Mouse (Mus musculus) embryo, embryonic 11 days (tissue): ENCODE measurements around the gene Cpt1a.

Experiments used
- DNase-seq: peaks from one replicate; pipeline ENCODE4 v3.0.0-alpha.2; 2015

Gene Cpt1a

DNA sequence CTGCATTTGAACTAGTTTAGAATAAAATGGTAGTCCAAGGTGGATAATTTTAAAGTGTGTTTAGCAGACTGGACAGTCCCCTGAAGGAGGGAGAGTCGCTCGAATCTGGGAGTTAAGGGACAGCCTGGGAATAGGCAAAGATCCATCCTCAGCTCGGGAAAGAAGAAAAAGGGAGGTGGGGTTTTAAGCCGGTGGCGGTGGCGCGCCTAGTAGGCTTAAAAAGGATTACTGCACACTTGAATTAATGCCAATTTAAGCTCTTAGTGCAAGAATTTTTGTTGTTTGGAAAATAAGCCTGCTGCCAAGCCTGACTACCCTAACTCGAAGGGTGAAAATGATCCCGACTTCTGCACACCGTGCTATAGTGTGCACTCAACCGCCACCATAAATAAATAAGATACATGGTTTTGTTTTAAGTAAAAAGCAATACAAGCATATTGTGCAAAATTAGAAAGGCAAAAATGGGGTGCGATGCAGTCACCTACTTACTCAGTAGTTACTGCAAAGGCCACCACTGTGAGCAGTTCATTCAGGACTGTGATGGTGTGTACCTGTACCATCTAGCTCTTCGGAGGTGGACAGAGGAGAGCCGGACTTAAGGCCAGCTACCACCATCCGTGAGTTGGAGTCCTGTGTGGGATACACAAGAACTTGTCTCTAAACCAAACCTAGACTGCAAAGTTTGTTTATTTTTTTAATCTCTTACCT is 3.8 kb downstream of the Cpt1a start:
- peak; percentile 13 for DNase-seq

DNA sequence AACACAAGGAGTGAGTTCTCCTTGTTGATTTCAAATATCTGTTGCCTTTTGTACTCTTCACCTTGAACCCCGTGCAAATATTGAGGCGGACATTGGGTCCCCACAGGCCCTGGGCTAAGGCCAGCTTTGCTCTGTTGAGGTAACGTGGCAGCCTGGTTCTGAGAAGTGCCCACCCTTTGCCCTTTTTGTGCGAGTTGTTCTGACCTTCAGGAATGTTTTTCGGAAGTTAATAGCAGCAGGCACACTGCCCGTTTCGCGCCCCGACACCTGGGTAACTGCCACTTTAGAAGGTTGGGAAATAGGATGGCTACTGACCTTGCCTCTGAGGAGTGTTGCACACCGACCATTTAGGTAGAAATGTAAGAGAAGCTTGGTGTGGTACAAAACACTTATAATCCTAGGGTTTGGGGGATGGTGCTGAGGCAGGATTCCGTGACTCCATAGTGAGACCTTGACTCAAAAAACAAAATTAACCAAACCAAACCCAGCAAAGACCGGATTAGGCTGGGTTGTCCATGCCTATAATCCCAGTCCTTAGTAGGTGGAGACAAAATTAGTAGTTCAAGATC is 4.4 kb downstream of the Cpt1a start:
- DNase-seq, result no peak

DNA sequence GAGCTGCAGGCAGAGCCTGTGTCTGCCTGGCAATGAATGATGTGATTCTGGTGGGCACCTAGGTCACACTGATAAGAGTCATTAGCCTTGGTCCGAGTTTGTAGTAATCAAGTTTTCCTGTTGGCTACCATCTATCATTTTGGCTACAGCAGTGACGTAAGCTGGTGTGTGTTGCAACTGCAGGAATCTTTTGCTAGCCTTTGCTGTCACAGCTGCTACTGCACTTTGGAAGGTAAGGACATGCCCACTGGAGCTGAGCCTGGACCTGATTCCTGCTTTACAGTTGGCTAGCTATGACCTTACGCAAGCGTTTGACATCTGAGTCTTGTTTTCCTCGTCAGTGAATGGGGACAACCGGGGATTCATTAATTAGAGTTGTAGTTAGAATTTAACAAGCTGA is 11.1 kb downstream of the Cpt1a start:
- DNase-seq, result no peak

DNA sequence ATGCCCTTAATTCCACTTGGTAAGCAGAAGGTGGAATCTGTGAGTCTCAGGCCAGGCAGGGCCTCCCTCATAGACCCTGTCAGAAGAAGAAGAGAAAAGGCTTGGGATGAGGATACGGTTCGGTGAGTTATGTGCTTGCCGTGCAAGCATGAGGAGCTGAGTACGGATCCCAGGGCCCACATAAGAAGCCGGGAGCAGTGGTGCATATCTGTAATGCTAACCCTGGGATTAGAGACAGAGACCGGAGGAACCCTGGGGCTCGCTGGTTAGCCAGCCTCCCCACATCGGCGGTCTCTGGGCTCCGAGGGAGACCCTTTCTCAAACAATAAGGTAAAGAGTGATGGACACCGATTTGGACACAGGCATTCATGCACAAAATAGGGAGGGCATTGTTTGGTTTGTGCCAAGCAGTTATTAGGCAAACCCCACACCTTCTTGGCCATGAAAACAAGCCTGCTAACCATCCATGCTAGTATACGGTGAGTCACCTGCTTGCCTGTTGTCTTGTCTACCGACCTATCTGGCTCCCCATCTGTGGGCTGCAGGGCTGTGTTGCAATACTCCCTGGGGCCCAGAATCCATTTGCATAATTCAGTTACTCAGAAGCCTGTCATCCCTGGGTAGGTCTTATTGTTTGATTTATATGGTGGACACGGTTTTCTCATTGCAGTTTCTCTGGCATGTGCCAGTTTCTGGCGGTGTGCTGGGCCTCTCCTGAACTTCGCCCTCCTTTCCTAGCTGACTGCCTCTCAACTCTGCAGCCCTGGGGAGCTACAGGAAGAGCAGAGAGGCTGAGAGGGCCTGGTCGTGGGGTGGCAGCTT is 11.8 kb downstream of the Cpt1a start:
- no peak for DNase-seq

DNA sequence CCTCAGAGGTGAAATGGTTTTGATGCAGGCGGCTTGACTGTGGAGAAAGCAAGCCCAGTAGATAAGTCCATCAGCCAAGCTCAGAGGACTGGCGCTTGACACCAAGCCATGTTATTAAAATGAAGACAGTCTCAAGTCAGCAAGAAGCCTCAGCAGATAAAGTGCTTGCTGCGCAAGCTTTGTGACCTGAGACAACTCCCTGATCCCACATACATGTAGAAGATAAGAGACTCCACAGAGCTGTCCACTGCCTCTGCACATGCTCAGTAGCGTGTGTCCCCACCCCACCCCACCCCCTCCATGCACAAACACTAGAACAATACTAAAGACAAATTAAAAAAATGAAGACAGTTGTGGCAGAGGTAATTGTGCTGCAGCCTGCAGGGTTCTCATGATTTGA is 12.4 kb downstream of the Cpt1a start:
- no peak for DNase-seq

DNA sequence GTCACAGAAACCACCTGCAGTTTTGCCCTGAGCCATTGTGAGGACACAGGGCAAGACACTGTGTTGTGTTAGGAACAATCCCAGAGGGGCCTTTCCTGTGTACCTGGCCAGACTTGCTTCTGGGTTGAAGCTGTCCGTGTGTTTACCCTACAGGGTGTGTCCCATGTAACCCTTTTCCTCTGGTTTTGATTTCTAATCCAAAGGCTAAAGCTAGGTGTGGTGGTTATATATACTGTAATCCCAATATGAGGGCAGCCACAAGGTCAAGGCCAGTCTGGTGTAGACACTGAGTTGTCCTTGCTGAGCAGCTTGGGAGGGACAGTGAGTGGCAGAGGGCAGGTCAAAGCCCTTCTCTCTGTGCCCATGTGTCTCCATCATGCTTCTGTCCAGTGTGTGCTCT is 13.8 kb downstream of the Cpt1a start:
- no peak for DNase-seq

DNA sequence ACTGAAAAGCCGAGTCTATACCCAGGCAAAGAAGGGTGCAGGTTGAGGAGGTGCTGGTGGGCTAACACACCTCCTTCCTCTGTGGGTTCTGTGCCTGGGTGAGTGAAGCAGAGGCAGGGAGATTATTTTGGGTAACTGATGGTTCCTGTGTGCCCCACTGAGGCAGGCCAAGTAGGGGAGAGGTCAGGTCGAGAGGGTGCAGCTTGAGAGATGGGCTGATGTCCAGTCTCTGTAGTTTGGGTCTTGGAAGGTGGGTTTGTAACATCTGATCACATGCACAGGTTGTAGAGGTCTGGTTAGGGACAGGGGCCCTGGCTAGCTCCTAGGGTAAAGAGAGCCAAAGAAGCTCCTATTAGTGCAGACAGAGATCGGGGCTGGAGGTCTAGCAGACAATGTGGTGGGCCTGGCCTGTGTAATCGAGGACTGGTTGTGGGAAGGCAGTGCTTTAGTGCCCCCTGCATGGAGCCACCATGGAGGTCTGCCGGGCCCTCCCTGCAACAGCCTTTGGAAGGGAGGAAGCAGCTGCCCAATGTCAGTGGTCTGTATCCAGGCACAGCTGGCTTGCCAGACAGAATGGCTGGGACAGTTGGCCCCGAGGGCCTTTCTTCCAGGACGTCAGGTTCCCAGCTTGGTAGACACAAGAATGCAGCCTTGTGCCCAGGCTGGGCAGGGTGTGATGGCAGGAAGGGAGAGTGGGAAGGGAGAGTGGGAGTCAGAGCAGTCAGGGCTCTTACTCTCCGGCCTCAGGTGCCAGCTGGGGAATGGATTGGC is 14.5 kb downstream of the Cpt1a start:
- DNase-seq, result no peak

DNA sequence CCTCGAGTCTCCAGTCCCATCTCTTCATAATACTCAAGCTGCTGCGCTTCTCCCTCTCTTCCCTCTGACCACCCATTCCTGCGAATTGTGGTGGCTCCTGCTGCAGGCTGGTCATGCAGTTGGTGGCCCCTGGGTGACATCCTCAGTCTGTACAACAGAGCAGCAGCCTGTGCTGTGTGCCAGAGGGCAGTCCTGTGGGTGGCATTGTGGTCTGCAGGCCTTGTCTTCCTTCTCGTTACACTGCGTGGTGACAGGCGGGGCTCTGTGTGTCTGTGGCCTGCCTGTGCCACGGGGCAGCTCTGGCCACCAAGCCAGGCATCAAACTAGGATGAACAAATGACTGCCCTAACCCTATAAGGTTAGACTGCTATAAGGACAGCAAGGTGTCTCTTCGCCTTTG is 17.1 kb downstream of the Cpt1a start:
- no peak for DNase-seq

DNA sequence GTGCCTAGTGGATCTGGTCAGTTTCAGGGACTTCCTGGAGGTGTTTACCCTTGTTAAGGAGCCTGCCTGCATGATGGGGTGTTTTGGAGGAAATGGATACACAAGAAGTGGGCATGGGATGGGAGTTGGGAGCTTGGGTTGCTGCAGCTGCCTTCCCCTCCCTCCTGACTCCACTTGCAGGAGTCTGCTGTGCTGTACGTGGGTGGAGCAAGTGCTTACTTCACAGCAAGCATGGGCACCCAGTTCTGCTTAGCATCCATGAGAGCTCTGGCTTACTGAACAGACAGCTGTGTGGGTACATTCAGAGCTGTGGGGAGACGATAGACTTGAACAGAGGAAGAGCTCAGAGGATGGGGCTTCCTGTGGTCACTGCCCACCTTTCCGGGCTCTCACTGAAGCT is 18.9 kb downstream of the Cpt1a start:
- DNase-seq, result no peak

DNA sequence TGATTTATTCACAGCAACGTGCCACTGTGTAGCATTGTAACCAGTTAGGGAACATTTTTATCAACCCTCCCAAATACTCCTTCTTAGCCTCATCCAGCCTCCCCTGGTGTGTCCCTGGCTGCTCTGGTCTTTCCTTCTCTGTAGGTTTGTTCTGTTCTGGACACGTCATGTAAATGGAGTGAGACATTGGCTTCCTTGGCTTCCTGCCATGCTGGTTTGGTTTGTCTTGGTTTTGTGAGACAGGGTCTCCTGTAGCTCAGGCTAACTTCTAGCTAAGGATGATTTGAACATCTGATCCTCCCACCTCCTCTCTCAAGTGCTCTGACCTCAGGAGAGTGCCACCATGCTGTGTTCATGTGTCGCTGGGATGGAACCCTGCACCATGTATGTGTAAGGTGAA is 21.8 kb downstream of the Cpt1a start:
- DNase-seq, result no peak

DNA sequence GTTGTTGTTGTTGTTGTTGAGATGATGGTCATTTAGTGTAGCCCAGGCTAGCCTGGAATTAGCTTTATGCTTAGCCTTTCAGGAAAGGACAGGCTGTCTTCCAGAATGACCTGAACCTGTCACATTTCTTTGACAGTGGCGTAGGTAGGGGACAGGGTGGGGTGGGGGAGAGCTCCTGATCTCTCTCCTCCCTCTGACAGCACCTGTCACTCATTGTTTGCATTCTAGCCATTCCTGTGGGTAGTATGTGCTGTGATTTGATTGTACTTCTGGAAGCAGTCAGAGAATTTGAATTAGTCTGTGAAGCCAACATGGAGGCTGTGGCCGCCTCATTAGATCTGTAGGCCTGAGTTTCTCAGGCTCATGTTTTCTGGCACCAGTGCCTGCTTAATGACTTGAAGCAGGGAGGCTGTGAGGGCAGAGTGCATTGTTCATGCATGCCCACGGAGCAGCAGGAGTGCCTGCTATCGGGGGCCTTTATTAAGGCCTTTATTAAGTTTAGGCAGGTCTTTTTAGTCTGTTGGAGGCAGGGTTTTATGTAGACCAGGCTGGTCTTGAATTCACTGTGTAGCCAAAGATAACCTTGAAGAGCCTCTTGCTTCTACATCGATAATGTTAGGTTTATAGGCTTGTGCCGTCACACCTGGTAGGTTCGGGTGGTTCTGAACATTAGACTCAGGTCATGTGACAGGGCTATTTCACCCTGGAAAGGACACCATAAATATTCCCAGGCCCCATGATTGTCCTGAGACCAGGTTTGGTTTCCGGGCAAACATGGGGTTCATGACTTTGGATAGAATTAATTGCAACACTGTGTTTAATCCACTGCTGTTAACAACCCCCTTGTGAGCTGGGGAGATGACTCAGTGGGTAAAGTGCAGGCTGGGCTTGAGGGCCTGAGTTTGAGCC is 22.8 kb downstream of the Cpt1a start:
- no peak for DNase-seq

DNA sequence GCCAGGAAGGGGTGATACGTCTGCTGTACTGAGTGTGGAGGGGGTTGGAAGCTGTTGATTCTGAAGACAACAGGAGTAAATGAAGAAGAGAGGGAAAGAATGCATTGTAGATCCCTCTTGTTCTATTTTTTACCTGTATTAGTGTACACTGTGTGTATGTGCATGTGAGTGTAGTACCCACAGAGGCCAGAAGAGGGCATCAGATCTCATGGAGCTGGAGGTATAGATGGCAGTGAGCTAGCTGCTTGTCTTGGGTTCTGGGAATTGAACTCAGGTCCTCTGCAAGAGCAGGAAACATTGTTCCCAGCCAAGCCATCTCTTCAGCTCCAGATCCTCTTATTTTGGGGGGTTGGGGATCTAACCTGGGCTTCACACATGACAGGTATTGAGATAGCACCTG is 25.6 kb downstream of the Cpt1a start:
- DNase-seq, result no peak

DNA sequence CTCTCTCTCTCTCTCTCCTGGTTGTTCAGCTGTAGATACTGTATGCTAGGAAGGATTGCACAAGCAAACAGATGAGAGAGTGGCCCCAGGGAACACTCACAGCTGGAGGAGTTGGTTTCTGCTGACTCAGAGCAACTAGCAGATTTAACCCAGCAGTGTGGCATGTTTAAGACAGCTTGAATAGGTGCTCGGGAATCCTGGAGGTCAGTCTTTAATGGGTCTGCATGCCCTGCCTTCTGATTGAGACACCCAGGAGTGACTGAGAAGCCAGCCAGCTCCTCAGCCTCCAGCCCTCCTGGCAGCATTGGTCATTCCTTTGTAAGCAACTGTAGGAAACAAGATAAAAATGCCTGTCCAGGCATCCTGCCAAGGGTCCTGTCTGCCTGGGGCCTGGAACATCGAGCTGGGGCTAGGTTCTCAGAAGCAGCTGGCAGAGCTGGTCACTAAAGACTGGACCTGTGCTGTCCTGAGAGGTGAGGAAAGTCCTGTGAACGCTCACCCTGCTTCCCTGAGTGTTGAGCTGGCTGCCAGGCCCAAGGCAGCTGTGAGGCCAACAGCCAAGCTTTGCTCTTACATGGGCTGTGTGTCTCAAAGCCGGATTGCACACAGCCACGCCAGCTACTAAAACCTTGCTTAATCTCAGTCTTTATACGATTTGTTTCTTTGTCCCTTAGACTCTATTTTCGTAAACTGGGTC is 31.4 kb downstream of the Cpt1a start:
- no peak for DNase-seq

DNA sequence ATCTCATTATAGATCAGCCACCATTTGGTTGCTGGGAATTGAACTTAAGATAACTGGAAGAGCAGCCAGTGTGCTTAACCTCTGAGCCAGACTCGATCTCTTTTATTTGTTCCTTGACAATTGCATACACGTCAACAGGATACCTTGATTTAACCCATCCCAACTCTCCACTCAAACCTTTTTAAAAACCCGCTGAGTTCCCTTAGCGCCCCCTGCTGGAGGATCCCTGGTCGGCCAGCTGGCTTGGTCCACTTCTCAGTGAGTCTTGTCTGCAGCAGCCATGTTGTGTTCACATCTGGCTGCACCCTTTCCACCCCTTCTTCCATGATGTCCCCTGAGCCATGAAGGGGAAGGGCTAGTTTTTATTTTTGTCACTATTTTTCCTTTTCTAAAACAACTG is 33.0 kb downstream of the Cpt1a start:
- DNase-seq, result no peak

DNA sequence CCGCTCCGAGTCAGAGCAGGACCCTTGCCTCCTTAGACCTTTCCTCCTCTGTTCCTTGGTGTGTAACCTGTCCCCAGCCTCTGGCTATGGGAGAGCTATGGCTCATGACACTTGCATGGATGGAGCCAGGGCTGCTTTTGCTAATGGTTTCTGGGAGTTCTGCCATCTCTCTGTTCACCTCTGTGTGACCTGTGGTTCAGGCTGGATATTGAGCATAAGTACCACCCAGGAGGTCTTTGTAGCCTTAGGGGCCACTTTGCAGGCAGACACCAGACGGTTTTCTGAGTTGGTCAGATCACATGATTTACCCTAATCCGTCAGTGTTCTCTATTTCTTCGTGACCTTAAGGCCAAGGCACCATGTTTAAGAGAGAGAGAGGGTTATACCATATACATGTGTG is 34.4 kb downstream of the Cpt1a start:
- DNase-seq, result no peak

DNA sequence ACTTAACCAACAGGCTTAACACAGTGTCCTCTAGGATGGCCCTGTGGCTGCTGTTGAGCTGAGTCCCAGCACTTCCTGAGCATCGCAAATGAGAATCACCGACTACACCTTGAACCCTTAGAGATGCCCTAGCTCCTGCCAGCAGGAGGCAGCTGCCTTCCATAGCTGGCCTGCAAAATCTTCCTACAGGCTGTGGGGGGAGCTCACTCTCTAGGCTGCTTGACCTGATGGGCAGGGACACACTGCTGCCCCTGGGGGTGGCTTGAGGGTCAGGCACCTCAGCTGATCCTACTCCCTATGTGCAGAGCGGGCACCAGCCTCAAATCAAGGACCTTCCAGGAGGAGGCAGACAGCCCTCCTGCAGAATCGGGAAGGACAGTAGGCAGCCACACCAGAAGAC is 35.5 kb downstream of the Cpt1a start:
- no peak for DNase-seq

DNA sequence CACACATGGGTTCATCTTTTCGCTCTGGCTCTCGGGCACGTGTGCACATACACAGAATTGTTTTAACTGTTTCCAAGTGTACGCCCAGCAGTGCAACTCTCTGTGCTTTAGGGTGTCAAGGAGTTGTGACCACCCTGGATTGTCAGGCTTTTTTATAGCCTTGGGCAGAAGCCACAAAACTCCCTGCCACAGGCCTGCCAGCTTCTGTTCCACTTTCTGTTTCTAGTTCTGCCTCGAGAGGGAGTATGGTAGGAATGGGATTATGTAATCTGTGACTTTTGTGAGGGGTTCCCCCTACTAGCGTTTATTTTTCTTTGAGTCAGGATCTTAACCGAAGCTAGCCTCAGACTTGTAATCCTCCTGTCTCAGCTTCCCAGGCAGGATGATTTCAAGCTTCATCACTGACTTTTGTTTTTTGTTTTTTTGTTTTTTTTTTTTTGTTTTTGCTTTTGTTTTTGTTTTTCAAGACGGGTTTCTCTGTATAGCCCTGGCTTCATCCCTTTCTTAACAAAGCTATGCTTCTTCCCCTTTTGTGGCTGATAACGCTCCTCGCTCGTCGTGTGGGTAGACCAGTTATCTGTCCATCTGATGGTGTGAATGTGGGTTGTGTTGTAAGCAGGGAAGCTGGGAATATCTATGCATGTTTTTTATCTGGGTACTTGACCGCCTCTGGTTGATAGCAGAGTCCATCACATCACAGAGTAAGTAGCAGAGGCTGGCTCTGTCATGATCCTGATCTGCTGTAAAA is 37.9 kb downstream of the Cpt1a start:
- no peak for DNase-seq

DNA sequence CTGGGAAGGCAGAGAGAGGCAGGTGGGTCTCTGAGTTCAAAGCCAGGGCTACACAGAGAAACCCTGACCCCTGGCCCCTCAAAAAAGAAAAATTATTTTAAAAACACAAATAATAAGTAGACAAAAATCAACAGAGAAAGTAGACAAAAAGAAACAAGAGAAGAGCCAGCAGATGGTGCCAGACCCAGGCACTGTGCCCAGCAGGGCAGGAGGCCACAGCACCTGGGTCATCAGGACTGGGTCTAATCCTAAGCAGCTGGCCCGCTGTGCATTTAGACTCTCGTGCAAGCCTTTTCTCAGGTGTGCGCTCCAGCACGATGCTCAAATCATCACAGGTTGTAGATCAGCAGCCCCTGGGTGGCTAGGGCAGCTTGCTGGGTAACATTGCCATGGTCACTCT is 41.4 kb downstream of the Cpt1a start:
- no peak for DNase-seq

DNA sequence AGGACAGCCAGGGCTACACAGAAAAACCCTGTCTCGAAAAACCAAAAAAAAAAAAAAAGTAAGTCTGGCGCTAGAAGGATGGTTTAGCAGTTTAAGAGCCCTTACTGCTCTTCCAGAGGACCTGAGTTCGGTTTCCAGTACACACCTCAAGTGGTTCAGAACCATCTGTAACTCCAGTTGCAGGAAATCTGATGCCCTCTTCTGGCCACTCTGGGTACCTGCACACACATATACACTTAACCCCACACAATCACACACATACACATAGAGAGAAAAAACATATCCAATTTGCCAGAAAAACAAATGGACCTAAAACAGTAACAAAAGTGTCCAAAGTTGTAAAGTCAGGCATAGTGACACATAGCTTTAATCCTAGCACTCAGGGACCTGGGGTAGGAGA is 43.0 kb downstream of the Cpt1a start:
- no peak for DNase-seq

DNA sequence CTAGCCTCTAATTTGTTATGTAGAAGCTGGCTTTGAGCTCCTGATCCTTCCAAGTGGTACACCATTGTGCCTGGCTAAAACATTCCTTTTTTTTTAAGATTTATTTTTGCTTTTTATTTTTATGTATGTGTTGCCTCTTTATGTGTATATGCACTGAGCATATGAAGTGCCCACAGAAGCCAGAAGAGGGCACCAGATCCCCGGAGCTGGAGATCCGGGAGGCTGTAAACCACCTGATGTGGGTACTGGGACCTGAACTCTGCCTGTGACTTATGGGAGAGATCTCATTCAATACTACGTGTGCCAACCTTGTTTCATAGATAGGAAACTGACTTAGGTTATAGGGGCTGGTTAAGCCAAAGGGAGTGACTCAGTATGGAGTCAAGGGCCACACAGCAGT is 46.1 kb downstream of the Cpt1a start:
- no peak for DNase-seq

DNA sequence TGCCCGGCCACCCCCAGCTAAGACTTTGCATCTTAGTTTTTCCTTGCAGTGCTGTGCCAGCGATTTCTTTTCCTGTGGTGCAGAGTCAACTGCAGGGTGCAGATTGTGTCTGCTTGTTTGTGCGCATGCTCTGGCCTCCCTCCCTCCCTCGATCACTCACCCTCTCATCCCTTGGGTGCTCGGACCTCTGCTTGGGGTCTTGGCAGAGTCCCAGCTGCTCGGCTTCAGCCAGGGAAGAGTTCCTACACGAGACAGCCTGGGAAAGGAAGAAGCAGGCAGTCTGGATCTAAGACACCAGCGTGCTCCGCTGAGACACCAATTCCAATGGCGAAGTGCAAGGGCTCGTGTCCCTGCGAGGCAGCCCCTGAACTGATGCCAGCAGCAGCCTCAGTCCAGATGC is 51.2 kb downstream of the Cpt1a start:
- no peak for DNase-seq
